Mouse (Mus musculus) CH12.LX (cell line): ENCODE data around the gene Pyroxd2.

Experiments used
- BHLHE40 ChIP-seq: IDR thresholded peaks from 2 replicates; pipeline ENCODE4 v1.6.1; 2011; ENCODE audit warnings: mild to moderate bottlenecking, low read depth, low read length, improper control_type of control experiment
- CTCF ChIP-seq, 2 experiments: IDR thresholded peaks in 1 of 2; conservative IDR thresholded peaks in 1 of 2; 2 replicates each; pipeline ENCODE4 v1.5.1; 2011 to 2012; ENCODE audit warnings: low read depth in 2 of 2, low read length in 2 of 2, improper control_type of control experiment in 1 of 2, inconsistent platforms in 1 of 2, mild to moderate bottlenecking in 1 of 2, moderate library complexity in 1 of 2
- E2F4 ChIP-seq: IDR thresholded peaks from 2 replicates; pipeline ENCODE4 v1.6.1; 2011; ENCODE audit warnings: low read depth, low read length, improper control_type of control experiment; ENCODE audit not compliant: insufficient replicate concordance
- EP300 ChIP-seq: IDR thresholded peaks from 2 replicates; pipeline ENCODE4 v1.6.1; 2011; ENCODE audit warnings: low read length, improper control_type of control experiment
- POLR2AphosphoS2 ChIP-seq: IDR thresholded peaks from 2 replicates; pipeline ENCODE4 v1.6.1; 2011; ENCODE audit warnings: low read depth, low read length, improper control_type of control experiment

DNA sequence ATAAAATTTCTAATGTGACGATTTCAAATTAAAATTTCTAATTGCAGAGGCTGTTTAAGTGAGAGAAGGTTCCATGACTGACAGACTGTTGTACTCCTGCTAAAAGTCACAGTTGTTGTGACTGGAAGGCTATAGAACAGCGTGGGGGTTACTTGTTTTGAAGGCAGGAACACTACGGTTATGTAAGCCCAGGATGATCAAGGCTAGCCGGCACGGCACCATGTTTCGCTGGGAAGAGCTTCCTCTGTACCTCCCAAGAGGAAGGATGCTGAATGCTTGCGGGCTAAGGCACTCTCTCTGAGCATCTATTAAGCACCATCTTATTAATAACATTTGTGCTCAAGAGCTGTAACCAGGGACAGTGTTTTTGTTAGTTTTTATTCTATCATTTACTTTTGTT, 36.1 kb downstream of the Pyroxd2 start:
- TF ChIP-seq CTCF (conservative IDR thresholded peaks at IDR 0.05 in 1 of 2, IDR thresholded peaks at IDR 0.05 in 1 of 2; ENCODE audit: low read depth in 2 of 2, low read length in 2 of 2) (no peak), POLR2AphosphoS2 (no peak), E2F4 (no peak), BHLHE40 (no peak), EP300 (no peak)
